Comparison of ENCODE assay signal across 18 mouse cellular contexts in genomic region chr4:152886773-152887172, GRCm38 (mm10).
A peak's percentile ranks its signal among the peaks of the same experiment; 100 is the strongest.
DNase-seq lines count a peak whose midpoint lies in the region; ATAC-seq and TF ChIP-seq lines count a peak whose summit lies in the region.
"Had no signal": no experiment of that assay in that cellular context is flagged by ENCODE, and none has a peak within 500 bp of the region (broad histone marks: within the 10 kb centered on the region; RNA-seq: fewer than 3 reads in every experiment).

No protein-coding gene starts in this region.

- no peak for TF ChIP-seq EP300 in ES-Bruce4 (IDR thresholded peaks at IDR 0.05; ENCODE audit: insufficient read depth, low read depth, low read length)

- peak; percentile 91 for DNase-seq in heart, embryonic 10.5 days (ENCODE audit: low spot score)
- DNase-seq in heart, postnatal 25 days (ENCODE audit: low spot score): no peak
- peak; percentile 50 for DNase-seq in c-Kit-positive CD71-positive TER-119-negative erythroid progenitor cells, embryonic 14.5 days (ENCODE audit: low read depth)
- peak; percentile 92 for DNase-seq in liver, embryonic 13.5 days
- no peak for DNase-seq in cerebellum, adult 11 months
- DNase-seq in ovary, postnatal 36 days (ENCODE audit: low spot score): no peak
- no peak for DNase-seq in lung, postnatal 10 days
- DNase-seq: adrenal gland, adult 2 months; heart, postnatal 14 days; kidney, postnatal 10 days; lung, postnatal 14 days; right cerebral cortex, adult 18-20 months; thymus, adult 18-20 months had no signal

- no peaks in the 10 kb centered on the region for H3K27me3 ChIP-seq in heart, embryonic 10.5 days (ENCODE audit: insufficient read depth, poor library complexity, severe bottlenecking)
- H3K27me3 ChIP-seq in ES-Bruce4 (ENCODE audit: control insufficient read depth, insufficient read depth, low read length, poor library complexity, severe bottlenecking): no peaks in the 10 kb centered on the region
- no peaks in the 10 kb centered on the region for H3K27me3 ChIP-seq in liver, embryonic 13.5 days
- H3K27me3 ChIP-seq: forebrain, embryonic 12.5 days; neural tube, embryonic 12.5 days had no signal

- no peaks in the 10 kb centered on the region for H3K36me3 ChIP-seq in heart, embryonic 10.5 days
- H3K36me3 ChIP-seq in ES-Bruce4 (ENCODE audit: control insufficient read depth, insufficient read depth, low read length, poor library complexity, severe bottlenecking): no peaks in the 10 kb centered on the region
- no peaks in the 10 kb centered on the region for H3K36me3 ChIP-seq in liver, embryonic 13.5 days
- H3K36me3 ChIP-seq: forebrain, embryonic 12.5 days; neural tube, embryonic 12.5 days had no signal

- TF ChIP-seq CTCF in ES-Bruce4 (IDR thresholded peaks at IDR 0.05; ENCODE audit: low read depth, low read length): no peak

- H3K27ac ChIP-seq in heart, embryonic 10.5 days: no peak overlapping the region
- no peak overlapping the region for H3K27ac ChIP-seq in ES-Bruce4 (ENCODE audit: insufficient read depth, low read length)
- no peak overlapping the region for H3K27ac ChIP-seq in liver, embryonic 13.5 days
- H3K27ac ChIP-seq: forebrain, embryonic 12.5 days; neural tube, embryonic 12.5 days had no signal

- H3K4me3 ChIP-seq in heart, embryonic 10.5 days: no peak overlapping the region
- H3K4me3 ChIP-seq in ES-Bruce4 (ENCODE audit: low read depth, low read length): peak overlapping the region; percentile 11; the same call in 1 of the 2 replicates
- H3K4me3 ChIP-seq in liver, embryonic 13.5 days (replicated peaks): no peak overlapping the region
- H3K4me3 ChIP-seq: forebrain, embryonic 12.5 days; neural tube, embryonic 12.5 days had no signal

- peaks cover 7% of the 10 kb centered on the region; the same call in 1 of the 2 replicates for H3K4me1 ChIP-seq in heart, embryonic 10.5 days
- H3K4me1 ChIP-seq in ES-Bruce4 (ENCODE audit: control insufficient read depth, insufficient read depth, low read length): no peaks in the 10 kb centered on the region
- H3K4me1 ChIP-seq in liver, embryonic 13.5 days (replicated peaks): no peaks in the 10 kb centered on the region
- H3K4me1 ChIP-seq: forebrain, embryonic 12.5 days; neural tube, embryonic 12.5 days had no signal

- no peak overlapping the region for H3K4me2 ChIP-seq in liver, embryonic 13.5 days
- H3K4me2 ChIP-seq: forebrain, embryonic 12.5 days; neural tube, embryonic 12.5 days had no signal

- no peaks in the 10 kb centered on the region; the same call in 1 of the 2 replicates for H3K9me3 ChIP-seq in heart, embryonic 10.5 days
- H3K9me3 ChIP-seq in ES-Bruce4 (replicated peaks; ENCODE audit: control insufficient read depth, insufficient read depth, low read length, poor library complexity, severe bottlenecking): no peaks in the 10 kb centered on the region
- peaks cover 50% of the 10 kb centered on the region for H3K9me3 ChIP-seq in liver, embryonic 13.5 days (replicated peaks)
- H3K9me3 ChIP-seq: forebrain, embryonic 12.5 days; neural tube, embryonic 12.5 days had no signal

- 55% methylated on average over 9 of the region's 9 CpGs for WGBS in heart, embryonic 10.5 days
- WGBS in liver, embryonic 13.5 days (ENCODE audit: insufficient replicate concordance): 52% methylated on average over 9 of the region's 9 CpGs

- no peak overlapping the region for H3K9ac ChIP-seq in ES-Bruce4 (ENCODE audit: low read depth, poor library complexity, severe bottlenecking)
- no peak overlapping the region for H3K9ac ChIP-seq in liver, embryonic 13.5 days
- H3K9ac ChIP-seq: forebrain, embryonic 12.5 days; neural tube, embryonic 12.5 days had no signal

- peak; percentile 74 for ATAC-seq in liver, embryonic 13.5 days (ENCODE audit: low read depth)
- ATAC-seq: intestine, embryonic 16.5 days; midbrain, embryonic 16.5 days had no signal

- intact Hi-C loops in heart, postnatal 25 days (cut with DNase I): no loop called here

- TF ChIP-seq POLR2A in ES-Bruce4 (IDR thresholded peaks at IDR 0.05; ENCODE audit: insufficient read depth, low read length): no peak

Comparison
In these comparisons a context has a peak if more than half of its experiments do, and no peak if none do; other contexts are left out.
1. DNase-seq: peak in heart, embryonic 10.5 days (single experiment), c-Kit-positive CD71-positive TER-119-negative erythroid progenitor cells, embryonic 14.5 days (single experiment) and liver, embryonic 13.5 days (single experiment); none in heart, postnatal 25 days (single experiment), cerebellum, adult 11 months (single experiment), ovary, postnatal 36 days (single experiment) and lung, postnatal 10 days (single experiment).